Mouse (Mus musculus) right cerebral cortex, postnatal 36 days (tissue): ENCODE data around the gene Ttc22.

Source experiments
- DNase-seq, 2 experiments: peaks; one replicate each; pipeline ENCODE4 v3.0.0; 2022; ENCODE audit warnings: low spot score in 2 of 2, mixed read lengths in 1 of 2

The Ttc22 gene

DNA sequence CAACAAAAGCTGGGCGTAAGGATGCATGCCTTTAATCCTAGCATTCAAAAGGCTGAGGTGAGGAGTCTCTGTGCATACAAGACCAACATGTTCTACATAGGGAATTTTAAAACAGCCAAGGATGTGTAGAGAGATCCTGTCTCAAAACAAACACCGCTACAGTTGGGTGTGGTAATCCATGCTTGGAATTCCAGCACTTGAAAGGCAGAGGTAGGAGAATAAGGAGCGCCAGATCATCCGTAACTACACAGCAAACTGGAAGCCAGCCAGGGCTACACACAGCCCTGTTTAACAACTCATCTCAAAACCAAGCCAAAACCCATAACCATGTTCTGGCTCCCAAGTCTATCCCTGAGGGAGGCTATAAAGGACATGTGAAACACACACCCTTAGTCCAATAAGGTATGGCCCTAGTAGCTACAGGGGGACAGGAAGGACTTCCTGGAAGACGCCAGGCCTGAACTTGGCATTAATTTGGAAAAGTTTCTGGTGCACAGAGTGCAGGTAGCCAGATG is 41.8 kb downstream of the Ttc22 start:
- no peak for DNase-seq

DNA sequence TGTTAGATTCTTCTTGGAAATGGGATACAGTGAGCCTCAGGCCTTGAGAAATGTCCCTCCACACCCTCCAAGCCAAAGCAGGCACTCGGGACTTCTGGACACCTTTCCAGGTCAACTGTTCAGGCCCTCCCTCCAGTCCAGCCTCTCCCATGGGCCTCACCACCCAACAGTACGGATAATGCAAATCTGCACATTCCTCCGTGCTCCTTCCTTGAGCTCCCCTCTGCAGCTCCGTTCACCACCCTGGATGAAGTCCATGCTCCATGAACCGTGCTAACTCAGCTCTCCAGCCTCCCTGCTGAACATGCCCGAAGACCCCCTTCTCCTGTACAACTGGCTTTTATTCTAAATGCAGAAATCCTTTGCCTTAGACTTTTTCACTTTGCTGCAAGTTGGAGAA is 42.5 kb downstream of the Ttc22 start:
- no peak for DNase-seq

DNA sequence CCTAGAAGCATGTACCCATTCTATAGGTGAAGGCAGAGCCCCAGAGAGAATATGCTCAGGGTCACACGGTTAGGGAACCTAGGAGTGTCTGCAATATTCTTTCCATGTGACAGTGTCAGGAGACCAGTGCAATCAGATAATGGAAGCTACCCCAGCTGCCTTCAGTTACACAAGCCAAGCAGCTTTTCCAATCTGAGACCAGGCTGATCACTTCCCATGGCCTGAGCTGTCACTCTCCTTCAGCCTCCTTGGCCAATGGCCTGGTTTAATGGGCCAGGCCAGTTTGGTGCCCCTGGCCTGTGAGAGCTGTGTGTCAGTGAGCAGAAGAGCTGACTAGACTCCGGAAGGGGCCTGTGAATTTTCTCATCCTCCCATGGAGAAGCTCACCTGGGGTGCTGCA is 43.0 kb downstream of the Ttc22 start:
- no peak for DNase-seq

DNA sequence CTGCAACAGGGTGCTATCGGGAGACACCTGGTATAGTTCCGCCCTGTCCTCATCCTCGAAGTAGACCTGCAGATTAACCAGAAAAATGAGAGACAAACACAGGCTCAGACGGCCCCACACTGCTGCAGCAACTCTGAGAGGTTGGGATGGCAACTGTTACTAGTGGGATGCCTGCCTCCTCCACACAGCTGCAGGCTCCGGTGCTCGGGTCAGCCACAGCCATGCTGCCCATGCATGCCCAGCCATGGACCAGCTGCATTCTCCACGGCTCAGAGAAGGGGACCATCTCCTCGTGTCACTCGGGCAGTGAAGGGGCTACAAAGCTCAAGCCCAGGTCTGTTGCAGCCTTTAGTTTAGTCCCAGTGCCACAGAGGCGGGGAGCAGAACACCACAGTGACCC is 43.4 kb downstream of the Ttc22 start:
- DNase-seq: no peak

DNA sequence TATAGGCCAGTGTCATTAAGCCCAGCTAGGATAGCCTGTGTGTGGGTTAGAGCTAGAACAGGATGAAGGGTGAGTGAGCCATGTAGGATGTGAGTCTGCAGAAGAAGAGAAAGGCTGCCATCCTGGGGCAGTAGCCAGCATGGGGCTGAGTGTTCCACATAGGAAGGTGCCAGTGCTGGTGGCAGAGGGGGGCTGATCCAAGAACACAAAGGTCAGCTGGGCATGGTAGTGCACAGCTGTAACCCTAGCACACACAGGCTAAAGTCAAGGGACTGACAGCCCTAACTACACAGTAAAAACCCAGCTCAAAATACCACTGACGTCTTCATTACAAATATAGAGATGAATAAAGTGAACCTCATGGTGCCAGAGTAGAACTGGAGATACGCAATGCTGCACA is 44.3 kb downstream of the Ttc22 start:
- no peak for DNase-seq

DNA sequence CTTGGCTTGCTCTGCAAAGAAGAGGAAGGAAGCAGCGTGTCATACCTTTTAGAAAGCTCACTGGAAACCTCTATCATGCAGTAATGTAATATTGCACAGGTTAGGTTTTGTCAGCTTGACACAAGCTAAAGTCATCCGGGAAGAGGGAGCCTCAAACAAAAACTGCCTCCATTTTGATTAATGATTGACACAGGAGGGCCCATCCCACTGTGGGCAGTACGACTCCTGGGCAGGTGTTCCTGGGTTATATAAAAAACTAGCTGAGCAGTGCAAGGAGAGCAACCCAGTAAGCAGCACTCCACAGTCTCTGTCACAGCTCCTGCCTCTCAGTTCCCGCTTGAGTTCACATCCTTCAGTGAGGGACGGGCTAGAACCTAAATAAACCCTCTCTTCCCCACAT is 54.5 kb downstream of the Ttc22 start:
- no peak for DNase-seq

DNA sequence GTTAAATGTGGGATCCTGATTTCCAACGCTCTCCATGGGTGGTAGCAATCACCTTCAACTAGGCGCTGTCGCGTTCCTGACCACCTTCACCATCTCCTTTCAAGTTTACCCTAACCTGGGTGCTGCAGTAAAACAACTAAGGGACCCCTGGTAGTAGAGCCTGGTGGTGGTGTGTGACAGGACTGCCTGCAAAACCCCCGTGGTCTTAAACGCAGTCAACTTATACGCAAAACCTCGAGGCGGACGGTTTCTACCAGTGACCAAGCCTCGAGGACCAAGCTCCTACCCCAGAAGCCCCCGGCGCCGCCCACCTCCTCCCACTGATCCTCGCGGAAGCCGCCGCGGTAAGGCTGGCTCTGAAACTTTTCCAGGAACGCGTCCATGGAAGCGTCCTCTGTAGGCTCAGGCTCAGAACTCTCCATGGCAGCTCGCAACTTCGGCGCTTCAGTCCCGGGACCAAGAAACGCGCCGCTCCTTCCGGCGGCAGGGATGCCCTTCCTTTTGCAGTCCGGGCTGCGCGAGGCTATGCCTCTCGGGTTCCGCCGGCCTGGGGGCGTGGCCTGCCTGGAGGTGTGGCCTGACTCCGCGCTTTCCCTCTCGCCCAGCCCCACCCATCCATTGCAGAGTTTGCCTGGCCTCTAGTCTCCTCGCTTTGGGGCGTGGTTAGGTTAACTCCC is 56.3 kb downstream of the Ttc22 start, which contains the start of gene Ttc4:
TSS of gene Ttc4 (minus strand) at position 503 of the 677 bp plus-strand sequence.
- peak; percentile 73 to 76 for DNase-seq

DNA sequence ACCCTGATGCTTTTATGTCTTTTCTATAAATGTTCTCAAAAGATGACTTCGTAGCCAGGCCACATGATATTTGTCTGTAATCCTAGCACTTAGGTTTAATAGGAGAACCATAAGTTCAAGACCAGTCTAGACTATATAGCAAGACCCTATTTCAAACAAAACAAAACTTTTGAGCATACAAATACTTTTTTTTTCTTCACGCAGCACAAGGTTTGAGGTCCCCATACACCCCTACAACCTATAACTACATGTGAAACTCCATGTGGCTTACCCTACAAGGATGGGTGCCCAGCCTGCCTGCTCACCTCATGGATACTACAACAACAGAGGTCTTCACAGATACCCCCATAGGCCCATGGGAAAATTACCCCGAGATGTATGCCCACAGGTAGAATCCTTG is 56.9 kb downstream of the Ttc22 start:
- no peak for DNase-seq

DNA sequence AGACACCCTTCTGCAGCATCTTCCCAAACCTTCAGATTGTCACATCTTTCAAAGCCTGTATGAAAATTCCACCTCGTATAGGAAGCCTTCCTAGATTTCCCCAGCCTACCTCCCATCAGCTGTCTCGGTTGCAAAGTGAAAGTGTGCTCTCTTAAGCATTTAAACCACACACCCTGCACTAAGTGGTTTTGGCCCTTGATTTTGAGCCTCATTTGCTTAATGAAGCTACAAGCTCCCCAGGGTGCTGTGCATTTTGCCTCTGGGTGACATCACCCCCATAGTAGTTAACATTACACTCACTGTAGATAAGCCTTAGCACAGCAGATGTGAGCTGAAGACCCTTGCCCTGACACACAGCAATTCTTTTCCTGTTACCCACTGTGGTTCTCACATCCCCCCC is 58.7 kb downstream of the Ttc22 start:
- DNase-seq: no peak

DNA sequence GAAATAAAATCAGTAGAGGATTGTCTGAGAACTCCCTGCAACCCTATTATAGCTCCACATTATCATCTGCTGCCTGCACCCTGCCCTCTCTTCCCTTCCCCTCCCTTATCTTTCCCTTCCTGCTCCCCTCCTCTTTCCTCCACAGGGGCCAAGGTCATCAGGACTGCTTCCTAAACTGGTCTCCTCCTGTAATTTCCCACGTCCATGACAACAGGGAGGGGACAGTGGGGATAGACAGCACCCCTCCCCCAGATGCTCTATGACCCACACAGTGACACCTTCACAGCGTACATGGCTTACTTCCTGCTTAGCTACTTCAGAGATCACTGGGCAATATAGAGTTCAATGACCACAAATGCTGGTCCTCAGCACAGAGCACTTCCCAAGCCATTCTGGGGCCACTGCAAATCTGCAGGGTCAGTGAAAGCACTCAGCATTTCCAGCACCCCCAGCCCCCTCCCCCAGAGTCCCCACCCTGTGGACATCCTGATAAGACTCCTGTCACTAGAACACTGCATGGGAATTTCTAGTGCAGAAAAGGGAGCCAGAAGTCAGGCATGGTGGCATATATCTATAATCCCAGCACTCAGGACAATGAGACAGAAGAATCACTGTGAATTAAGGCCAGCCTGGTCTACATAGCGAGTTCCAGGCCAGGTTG is 66.5 kb downstream of the Ttc22 start:
- DNase-seq: no peak
